Mouse (Mus musculus) embryonic facial prominence, embryonic 14.5 days (tissue): ENCODE measurements around the gene Wdr46. TPM values are rescaled to one million over a fixed set of nuclear protein-coding genes. Genes with fewer than 3 reads are reported as not detected.
"Not testable (repeated sequence)": the region's sequence is repeated elsewhere in the genome, so short reads cannot be mapped to it uniquely, and the experiment has no call there.

Source experiments
- ATAC-seq: fragments of 200-750 bp; cut with Nextera tagmentation; 2 replicates; pipeline ENCODE4 v1.8.0; 2017; ENCODE audit warnings: low read depth, moderate number of reproducible peaks, moderate TSS enrichment
- DNase-seq: peaks from one replicate; pipeline ENCODE4 v3.0.0-alpha.2; 2015; ENCODE audit warnings: low spot score
- H3K27ac ChIP-seq: fragments of 300-500 bp; sonication (generic); replicated peaks from 2 replicates; pipeline ENCODE4 v1.5.1; 2014; ENCODE audit warnings: low read depth, mild to moderate bottlenecking, low read length, moderate library complexity
- H3K27me3 ChIP-seq: fragments of 300-500 bp; sonication (generic); replicated peaks from 2 replicates; pipeline ENCODE4 v1.6.1; 2014; ENCODE audit warnings: low read length; ENCODE audit not compliant: control insufficient read depth, insufficient read depth
- H3K36me3 ChIP-seq: fragments of 300-500 bp; sonication (generic); 2 replicates; pipeline ENCODE4 v1.6.1; 2014; ENCODE audit warnings: low read length, mixed read lengths; ENCODE audit not compliant: control insufficient read depth, insufficient read depth
- H3K4me1 ChIP-seq: fragments of 300-500 bp; sonication (generic); 2 replicates; pipeline ENCODE4 v1.6.1; 2014; ENCODE audit warnings: antibody characterized with exemption, low read length; ENCODE audit not compliant: control insufficient read depth, insufficient read depth
- H3K4me2 ChIP-seq: fragments of 300-500 bp; sonication (generic); 2 replicates; pipeline ENCODE4 v1.6.1; 2014; ENCODE audit warnings: low read depth, mild to moderate bottlenecking, low read length, moderate library complexity, mixed read lengths
- H3K4me3 ChIP-seq: fragments of 300-500 bp; sonication (generic); 2 replicates; pipeline ENCODE4 v1.5.1; 2014; ENCODE audit warnings: low read depth, mild to moderate bottlenecking, low read length
- H3K9ac ChIP-seq: fragments of 300-500 bp; sonication (generic); 2 replicates; pipeline ENCODE4 v1.6.1; 2014; ENCODE audit warnings: low read depth, mild to moderate bottlenecking, low read length, moderate library complexity, mixed read lengths
- H3K9me3 ChIP-seq: fragments of 300-500 bp; sonication (generic); 2 replicates; pipeline ENCODE4 v1.6.1; 2016; ENCODE audit warnings: low read length; ENCODE audit not compliant: control insufficient read depth
- WGBS: fragments of 180-500 bp; shearing (Covaris S2); extraction: QIAGEN DNeasy Blood & Tissue Kit; methylation state at CpG from one replicate; pipeline ENCODE4 v1.1.7; 2014; 5-methylcytosine and 5-hydroxymethylcytosine counted together
- polyA plus RNA-seq: library from polyadenylated mRNA; unstranded; fragments of >200 nt; fragmentation: Nextera tagmentation; extraction: Ambion mirVana; gene quantifications from 2 replicates; pipeline ENCODE4 v1.2.1, GENCODE M21; 2014

The Wdr46 gene
- polyA plus RNA-seq, 1 experiment from 2014 or later = 15.4 TPM

GRCm38 (mm10) chr17:33900281-33900988 lies 40.0 kb upstream of the Wdr46 start:
- ATAC-seq = no peak

GRCm38 (mm10) chr17:33900989-33901314 lies 39.5 kb upstream of the Wdr46 start:
- Histone ChIP-seq H3K9me3 (no peaks in the 10 kb centered on the region), H3K27me3 (no peaks in the 10 kb centered on the region), H3K4me1 (no peaks in the 10 kb centered on the region), H3K4me2 (no peak overlapping the region), H3K27ac (no peak overlapping the region), H3K4me3 (no peak overlapping the region), H3K36me3 (no peaks in the 10 kb centered on the region), H3K9ac (no peak overlapping the region)
- DNase-seq (no peak), ATAC-seq (no peak)
- WGBS = 85% methylated on average over 4 of the region's 4 CpGs

More at GRCm38 (mm10) chr17:33900281-33900988, 40.0 kb upstream of the Wdr46 start:
- no peaks in the 10 kb centered on the region for H3K9me3 ChIP-seq
- H3K4me2 ChIP-seq = no peak overlapping the region
- DNase-seq = no peak
- H3K27me3 ChIP-seq = no peaks in the 10 kb centered on the region
- no peaks in the 10 kb centered on the region for H3K36me3 ChIP-seq
- no peak overlapping the region; the same call in 1 of the 2 replicates for H3K9ac ChIP-seq
- no peak overlapping the region for H3K27ac ChIP-seq
- WGBS = 61% methylated on average over 7 of the region's 7 CpGs
- H3K4me1 ChIP-seq = no peaks in the 10 kb centered on the region
- no peak overlapping the region for H3K4me3 ChIP-seq

DNA sequence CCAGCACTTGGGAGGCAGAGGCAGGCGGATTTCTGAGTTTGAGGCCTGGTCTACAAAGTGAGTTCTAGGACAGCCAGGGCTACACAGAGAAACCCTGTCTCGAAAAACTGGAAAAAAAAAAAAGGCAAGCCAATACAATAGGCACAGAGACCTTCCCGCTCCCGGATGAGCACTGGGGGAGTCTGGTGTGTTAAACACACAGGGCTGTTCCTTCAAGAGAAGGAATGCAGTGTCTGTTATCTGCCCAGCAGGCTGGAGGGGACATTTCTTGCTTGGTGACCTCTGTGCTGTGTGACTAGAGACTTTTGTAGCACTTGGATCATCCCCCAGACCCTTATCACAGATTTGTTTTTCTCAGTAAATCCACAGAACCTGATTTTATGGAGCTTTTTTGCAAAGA lies 38.8 kb upstream of the Wdr46 start:
- no peaks in the 10 kb centered on the region for H3K36me3 ChIP-seq
- no peak for ATAC-seq

DNA sequence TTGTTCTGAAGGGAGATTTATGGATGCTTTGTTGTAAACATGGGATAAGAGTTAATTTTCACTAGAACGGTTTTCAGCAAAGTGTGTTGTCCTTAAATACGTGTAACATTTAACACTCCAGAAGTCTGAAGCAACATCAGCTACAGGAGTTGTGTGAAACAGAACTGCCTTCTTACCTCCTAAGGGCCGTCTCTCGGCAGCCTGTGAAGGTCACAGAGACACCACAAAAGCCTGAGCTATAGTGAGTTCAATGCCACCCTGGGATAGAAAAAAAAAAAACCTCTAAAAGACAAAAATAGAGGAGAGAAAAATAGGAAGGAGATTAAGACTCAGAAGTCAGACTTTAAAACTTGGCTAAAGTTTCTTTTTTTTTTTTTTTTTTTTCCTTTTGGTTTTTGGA lies 38.4 kb upstream of the Wdr46 start:
- Histone ChIP-seq H3K27me3 (no peaks in the 10 kb centered on the region), H3K36me3 (no peaks in the 10 kb centered on the region), H3K4me1 (no peaks in the 10 kb centered on the region), H3K9me3 (no peaks in the 10 kb centered on the region), H3K27ac (no peak overlapping the region), H3K4me3 (no peak overlapping the region), H3K9ac (no peak overlapping the region), H3K4me2 (no peak overlapping the region)
- DNase-seq (no peak), ATAC-seq (no peak)
- 80% methylated on average over 4 of the region's 4 CpGs for WGBS

More for the DNA sequence above, 38.8 kb upstream of the Wdr46 start:
- Histone ChIP-seq H3K4me1 (no peaks in the 10 kb centered on the region), H3K4me3 (no peak overlapping the region), H3K27me3 (no peaks in the 10 kb centered on the region), H3K4me2 (no peak overlapping the region), H3K9ac (no peak overlapping the region), H3K27ac (no peak overlapping the region), H3K9me3 (no peaks in the 10 kb centered on the region)
- WGBS = 62% methylated on average over 4 of the region's 4 CpGs
- DNase-seq = no peak

- no peak for DNase-seq
- no peak for ATAC-seq
- Histone ChIP-seq H3K4me1 (no peaks in the 10 kb centered on the region), H3K9ac (no peak overlapping the region), H3K9me3 (no peaks in the 10 kb centered on the region), H3K4me3 (no peak overlapping the region), H3K27ac (no peak overlapping the region), H3K27me3 (no peaks in the 10 kb centered on the region), H3K4me2 (no peak overlapping the region), H3K36me3 (no peaks in the 10 kb centered on the region)
- 84% methylated on average over 7 of the region's 7 CpGs for WGBS
Measured at GRCm38 (mm10) chr17:33902491-33902890, 38.0 kb upstream of the Wdr46 start.

- not testable (repeated sequence) for H3K27ac ChIP-seq, H3K4me1 ChIP-seq, H3K9ac ChIP-seq, H3K4me2 ChIP-seq, H3K9me3 ChIP-seq, H3K4me3 ChIP-seq, H3K27me3 ChIP-seq, DNase-seq, H3K36me3 ChIP-seq, ATAC-seq
- WGBS = 71% methylated on average over 6 of the region's 6 CpGs
Measured at GRCm38 (mm10) chr17:33903911-33904651, 36.4 kb upstream of the Wdr46 start.

GRCm38 (mm10) chr17:33904835-33905234 lies 35.6 kb upstream of the Wdr46 start, which contains the start of gene Platr17:
Platr17 (plus strand) TSS chr17:33905135.
- not testable (repeated sequence) for ATAC-seq, H3K4me2 ChIP-seq, H3K36me3 ChIP-seq, H3K4me3 ChIP-seq, H3K9me3 ChIP-seq, DNase-seq, H3K4me1 ChIP-seq, H3K27ac ChIP-seq, H3K27me3 ChIP-seq, H3K9ac ChIP-seq
- WGBS = 20% methylated on average over 3 of the region's 4 CpGs

DNA sequence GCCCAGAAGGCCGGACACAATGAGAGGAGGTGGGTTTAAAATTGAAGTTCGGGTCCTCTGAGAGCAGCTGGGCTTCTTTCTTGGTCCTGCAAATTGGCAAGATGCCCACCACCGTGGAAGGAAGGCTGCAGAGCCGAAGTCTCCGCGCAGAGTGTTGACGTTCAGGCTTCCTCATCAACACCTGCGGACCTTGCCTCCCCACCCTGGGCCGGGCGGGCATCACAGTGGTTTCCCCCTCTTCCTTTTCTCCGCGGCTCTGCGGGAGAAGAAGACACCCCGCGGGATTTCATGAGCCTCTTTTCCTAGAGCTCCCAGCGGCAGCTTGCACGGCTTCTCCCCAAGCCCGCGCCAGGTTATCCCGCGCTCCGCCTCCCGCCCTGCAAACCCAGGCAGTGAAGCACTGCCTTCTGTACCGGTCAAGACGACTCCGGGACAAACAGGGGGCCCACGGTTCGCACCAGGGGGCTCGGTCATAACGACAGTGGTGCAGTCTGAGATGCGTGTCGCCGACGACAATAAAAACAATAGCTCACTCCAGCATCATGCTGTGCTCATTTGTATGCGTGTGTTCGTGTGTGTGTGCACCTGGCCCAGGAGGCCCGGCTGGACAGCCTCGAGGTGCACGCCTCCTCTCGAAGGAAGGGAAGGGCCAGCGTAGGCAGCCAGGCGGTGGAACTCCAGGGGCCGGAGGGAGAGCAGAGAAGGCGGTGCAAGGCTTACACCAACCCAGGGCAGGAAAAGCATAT lies 32.0 kb upstream of the Wdr46 start:
- peak; percentile 51 for DNase-seq
- Histone ChIP-seq H3K27ac (peak overlapping the region; percentile 82), H3K4me2 (peak overlapping the region; percentile 97), H3K9ac (peak overlapping the region; percentile 93), H3K36me3 (peaks cover 25% of the 10 kb centered on the region), H3K4me1 (peaks cover 11% of the 10 kb centered on the region), H3K27me3 (no peaks in the 10 kb centered on the region), H3K4me3 (peak overlapping the region; percentile 95), H3K9me3 (no peaks in the 10 kb centered on the region)
- WGBS = under 1% methylated on average over 43 of the region's 44 CpGs
- peak; percentile 48 for ATAC-seq
